Mouse (Mus musculus): ENCODE data around the gene Gm16503. TPM values are rescaled to one million over a fixed set of nuclear protein-coding genes. Genes with fewer than 3 reads are reported as not detected.

Gene Gm16503
- 0.08 TPM in 1 of 2 replicates, not detected in the other for polyA plus RNA-seq (2012)

DNA sequence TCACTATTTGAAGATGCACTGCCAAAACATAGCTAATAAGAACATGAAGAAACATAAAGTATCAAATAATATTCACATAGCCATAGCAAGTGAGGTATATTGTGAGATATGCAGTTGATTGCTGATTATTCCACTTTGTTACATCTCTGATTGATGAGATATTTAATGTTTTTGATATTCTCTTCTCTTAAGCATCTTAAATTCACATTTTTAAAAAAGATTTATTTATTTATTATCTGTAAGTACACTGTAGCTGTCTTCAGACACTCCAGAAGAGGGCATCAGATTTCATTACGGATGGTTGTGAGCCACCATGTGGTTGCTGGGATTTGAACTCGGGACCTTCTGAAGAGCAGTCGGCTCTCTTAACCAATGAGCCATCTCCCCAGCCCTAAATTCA lies at the start of gene Gm16503:
Gene Gm16503 (plus strand): TSS at position 301 of the 400 bp plus-strand sequence.

DNA sequence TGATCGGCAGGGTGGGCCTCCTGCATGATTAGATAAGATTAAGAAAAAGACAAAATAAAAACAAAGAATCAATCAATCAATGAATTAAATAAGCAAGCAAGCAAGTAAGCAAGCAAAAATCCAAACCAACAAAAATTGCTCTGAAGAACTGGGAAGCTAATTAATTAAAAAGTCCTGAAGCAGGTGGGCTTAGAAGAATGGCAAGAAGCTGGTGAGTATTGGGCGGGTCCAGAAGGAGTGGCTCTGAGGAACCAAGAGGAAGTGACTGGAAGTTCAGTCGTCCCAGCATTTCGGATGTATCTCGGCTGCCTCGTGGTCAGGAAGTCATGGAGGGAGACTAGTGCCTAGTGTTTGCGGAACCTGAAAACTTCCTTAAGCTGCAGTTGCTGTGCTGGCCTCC lies 47.9 kb upstream of the Gm16503 start, which contains the start of gene Zfp982:
Gene Zfp982 (plus strand): TSS at position 301 of the 400 bp plus-strand sequence.

DNA sequence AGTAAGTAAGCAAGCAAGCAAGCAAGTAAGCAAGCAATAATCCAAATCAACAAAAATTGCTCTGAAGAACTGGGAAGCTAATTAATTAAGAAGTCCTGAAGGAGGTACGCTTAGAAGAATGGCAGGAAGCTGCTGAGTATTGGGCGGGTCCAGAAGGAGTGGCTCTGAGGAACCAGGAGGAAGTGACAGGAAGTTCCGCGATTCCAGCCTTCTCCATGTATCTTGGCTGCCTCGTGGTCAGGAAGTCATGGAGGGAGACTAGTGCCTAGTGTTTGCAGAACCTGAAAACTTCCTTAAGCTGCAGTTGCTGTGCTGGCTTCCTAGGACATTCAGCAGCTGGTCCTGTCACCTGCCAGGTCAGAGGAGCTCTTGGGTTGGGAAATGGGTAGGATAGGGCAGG lies 13.1 kb downstream of the Gm16503 start, which contains the start of gene Zfp985:
Gene Zfp985 (plus strand): TSS at position 207 of the 400 bp plus-strand sequence.

Other genes starting within 250 kb of the Gm16503 start
- 0.02 TPM in 1 of 2 replicates, not detected in the other for gene Zfp988, start 234.5 kb upstream of the Gm16503 start, polyA plus RNA-seq (2012)
- not detected in 2 replicates for gene Zfp978, start 178.9 kb upstream of the Gm16503 start, polyA plus RNA-seq (2012)
- 0.35 and 0.71 TPM in 2 replicates for gene Zfp982, start 47.8 kb upstream of the Gm16503 start, polyA plus RNA-seq (2012)
- 0.03 TPM in 1 of 2 replicates, not detected in the other for gene Zfp985, start 13.1 kb downstream of the Gm16503 start, polyA plus RNA-seq (2012)
- 0.11 and 0.17 TPM in 2 replicates for gene Zfp979, start 102.3 kb downstream of the Gm16503 start, polyA plus RNA-seq (2012)
- gene Zfp534, start 162.3 kb downstream of the Gm16503 start, polyA plus RNA-seq (2012): not detected in 2 replicates